Mouse (Mus musculus) bone marrow macrophage, adult 2 months (primary cell): Measurements from ENCODE around the gene Yars. TPM values are rescaled to one million over a fixed set of nuclear protein-coding genes. Genes with fewer than 3 reads are reported as not detected.
A peak's percentile ranks its signal among the peaks of the same experiment; 100 is the strongest.

ENCODE experiments used
- H3K27ac ChIP-seq: 2 replicates; pipeline ENCODE4 v1.5.1; 2012; ENCODE audit warnings: low read depth, low read length; ENCODE audit not compliant: insufficient read depth
- H3K4me1 ChIP-seq: 2 replicates; pipeline ENCODE4 v1.6.1; 2012; ENCODE audit warnings: low read length; ENCODE audit not compliant: control insufficient read depth, insufficient read depth
- H3K4me3 ChIP-seq: 2 replicates; pipeline ENCODE4 v1.5.1; 2012; ENCODE audit warnings: mild to moderate bottlenecking, low read length, moderate library complexity; ENCODE audit not compliant: insufficient read depth
- CTCF ChIP-seq: IDR thresholded peaks from 2 replicates; pipeline ENCODE4 v1.5.1; 2012; ENCODE audit warnings: low read depth, mild to moderate bottlenecking, low read length, moderate library complexity
- POLR2A ChIP-seq: IDR thresholded peaks from 2 replicates; pipeline ENCODE4 v1.6.1; 2012; ENCODE audit warnings: mild to moderate bottlenecking, low read depth, low read length, borderline replicate concordance
- polyA plus RNA-seq: library from polyadenylated mRNA; stranded (reverse); fragments of >200 nt; gene quantifications from 2 replicates; pipeline ENCODE4 v1.2.4, GENCODE M21; 2012; ENCODE audit not compliant: missing spikeins, insufficient read depth, insufficient read length

The Yars gene
- polyA plus RNA-seq, 1 experiment = 18.0 TPM

GRCm38 (mm10) chr4:129238579-129239016 is 49.0 kb downstream of the Yars start:
- Histone ChIP-seq H3K4me1 (peaks cover 68% of the 10 kb centered on the region), H3K4me3 (no peak overlapping the region), H3K27ac (no peak overlapping the region)
- no peak for TF ChIP-seq POLR2A

DNA sequence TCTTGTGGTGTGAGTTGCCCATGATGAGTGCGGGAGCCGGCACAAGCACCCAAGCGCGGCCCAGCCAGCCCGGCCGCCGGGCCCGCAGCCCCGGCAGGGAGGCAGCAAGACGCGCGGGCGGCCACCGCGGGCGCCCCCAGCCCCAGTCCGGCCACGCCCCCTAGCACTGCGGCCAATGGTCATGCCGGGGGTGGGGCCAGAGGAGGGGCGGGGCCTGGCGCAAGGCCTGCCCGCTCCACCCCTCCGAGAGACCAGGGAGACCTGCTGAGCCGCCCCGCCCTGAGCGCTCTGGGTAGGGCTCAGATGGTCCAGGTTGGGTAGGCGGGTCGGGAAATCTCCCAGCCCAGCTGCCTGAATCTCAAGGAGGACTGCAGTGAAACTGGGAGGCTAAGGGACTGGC is 49.5 kb downstream of the Yars start:
- no peak for TF ChIP-seq POLR2A
- TF ChIP-seq CTCF = no peak
- no peak overlapping the region for H3K4me3 ChIP-seq
- no peak overlapping the region for H3K27ac ChIP-seq
- peaks cover 70% of the 10 kb centered on the region for H3K4me1 ChIP-seq

DNA sequence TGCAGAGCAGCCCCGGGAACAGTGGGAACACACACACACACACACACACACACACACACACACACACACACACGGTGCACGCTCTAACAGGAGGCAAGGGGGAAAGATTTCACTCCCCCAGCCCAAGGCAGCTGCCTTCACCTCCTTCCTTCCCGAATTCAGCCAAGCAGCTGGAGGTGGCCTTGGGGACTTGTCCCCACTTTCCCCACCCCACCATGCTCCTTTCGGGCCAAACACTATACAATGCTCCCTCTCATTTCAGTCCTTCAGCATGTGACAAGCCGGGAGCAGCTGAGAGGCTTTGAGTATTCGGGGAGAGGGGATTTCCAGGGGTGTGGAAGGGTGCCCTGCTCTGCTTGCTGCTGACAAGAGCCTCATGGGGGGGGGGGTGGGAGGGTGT is 52.3 kb downstream of the Yars start:
- peaks cover 56% of the 10 kb centered on the region for H3K4me1 ChIP-seq
- TF ChIP-seq CTCF = no peak
- TF ChIP-seq POLR2A = no peak
- H3K4me3 ChIP-seq = no peak overlapping the region
- H3K27ac ChIP-seq = no peak overlapping the region

DNA sequence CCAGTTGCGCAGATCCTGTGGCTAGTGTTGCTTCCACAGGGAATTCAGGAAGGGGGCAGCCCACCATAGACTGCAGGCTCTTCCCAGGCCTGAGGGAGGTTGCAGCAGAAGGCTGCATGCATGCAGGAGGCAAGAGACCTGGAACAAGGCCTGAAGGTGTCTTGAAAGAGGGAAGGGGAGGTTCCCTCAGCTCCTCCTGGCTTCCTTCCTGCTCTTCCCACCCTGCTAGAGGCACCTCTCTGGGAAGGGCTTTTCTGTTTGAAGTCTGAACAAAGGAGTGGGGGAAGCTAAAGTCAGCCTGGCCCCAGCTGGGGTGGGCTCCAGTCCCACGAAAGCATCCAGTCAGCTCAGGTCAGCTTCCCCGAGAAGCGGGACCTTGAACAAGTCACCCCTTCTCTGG is 52.8 kb downstream of the Yars start:
- Histone ChIP-seq H3K27ac (no peak overlapping the region), H3K4me3 (no peak overlapping the region), H3K4me1 (peaks cover 52% of the 10 kb centered on the region)
- no peak for TF ChIP-seq POLR2A
- no peak for TF ChIP-seq CTCF

- no peak overlapping the region for H3K4me3 ChIP-seq
- no peak for TF ChIP-seq POLR2A
- TF ChIP-seq CTCF = no peak
- no peak overlapping the region for H3K27ac ChIP-seq
- peaks cover 47% of the 10 kb centered on the region for H3K4me1 ChIP-seq
These were observed 53.2 kb downstream of the Yars start for GRCm38 (mm10) chr4:129242761-129243160.

DNA sequence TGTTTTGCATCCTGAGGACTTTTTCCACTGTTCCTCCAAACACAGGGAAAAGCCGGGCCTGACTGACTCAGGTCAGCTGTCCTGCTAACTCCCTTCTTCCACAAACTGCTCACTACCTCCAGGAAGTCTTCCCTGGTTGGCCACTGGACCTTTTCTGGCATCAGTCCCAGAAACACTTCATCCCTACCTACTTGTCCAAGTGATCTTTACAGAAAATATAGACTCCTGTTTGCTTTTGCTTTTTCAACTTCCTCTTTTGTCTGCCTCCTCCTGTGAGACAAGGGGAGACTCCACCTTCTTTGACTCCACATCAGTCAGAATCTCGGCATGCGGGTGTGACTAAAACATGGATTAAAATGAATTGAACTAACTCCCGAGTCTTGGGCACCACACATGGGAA is 55.2 kb downstream of the Yars start:
- Histone ChIP-seq H3K27ac (peak overlapping the region; percentile 15), H3K4me3 (peak overlapping the region; percentile 32), H3K4me1 (peaks cover 52% of the 10 kb centered on the region)
- no peak for TF ChIP-seq CTCF
- no peak for TF ChIP-seq POLR2A

GRCm38 (mm10) chr4:129246360-129247301 is 57.1 kb downstream of the Yars start:
- H3K27ac ChIP-seq = peak overlapping the region; percentile 74
- peaks cover 60% of the 10 kb centered on the region for H3K4me1 ChIP-seq
- TF ChIP-seq POLR2A (no peak), CTCF (no peak)
- H3K4me3 ChIP-seq = peak overlapping the region; percentile 88

DNA sequence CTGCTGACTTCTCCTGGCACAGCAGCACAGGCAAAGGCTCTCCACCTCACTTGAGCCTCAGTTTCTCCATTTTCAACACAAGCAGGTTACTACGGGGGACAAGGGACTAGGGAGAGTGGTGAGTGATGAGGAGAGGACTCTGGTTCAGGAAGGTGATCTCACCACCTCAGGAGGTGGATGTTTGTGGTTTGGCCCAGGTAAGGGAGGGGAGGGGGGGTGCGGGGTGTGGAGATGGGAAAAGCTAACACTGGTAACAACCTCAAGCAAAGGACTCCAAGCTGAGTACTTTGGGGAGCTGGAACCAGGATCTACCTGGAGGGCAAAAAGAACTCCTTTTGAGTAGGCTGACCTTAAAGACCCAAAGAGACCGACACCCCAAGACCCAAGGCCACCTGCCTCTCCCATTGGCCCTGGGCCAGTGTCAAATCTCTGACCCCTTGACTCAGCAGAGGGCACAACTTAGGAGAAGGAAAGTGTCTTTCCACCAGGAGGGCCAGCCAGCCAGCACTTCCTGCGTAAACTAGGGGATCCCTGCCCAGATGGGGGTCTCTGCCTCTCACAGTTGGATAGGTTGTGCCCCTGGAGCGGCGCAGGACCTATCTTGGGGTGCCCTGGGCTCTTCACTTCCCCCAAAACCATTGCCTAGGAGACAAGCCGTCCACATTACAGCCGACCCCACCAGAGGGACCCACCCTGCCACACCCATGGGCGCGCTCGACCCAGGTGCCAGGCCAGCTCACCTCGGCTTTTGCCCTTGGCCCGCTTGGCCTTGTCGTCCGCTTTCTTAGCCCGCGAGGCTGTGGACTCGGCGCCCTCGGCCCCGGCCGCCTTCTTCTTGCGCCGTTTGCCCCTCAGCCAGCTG is 58.1 kb downstream of the Yars start:
- Histone ChIP-seq H3K4me1 (peaks cover 59% of the 10 kb centered on the region), H3K27ac (peak overlapping the region; percentile 74), H3K4me3 (peak overlapping the region; percentile 88)
- TF ChIP-seq POLR2A = no peak
- TF ChIP-seq CTCF = no peak

DNA sequence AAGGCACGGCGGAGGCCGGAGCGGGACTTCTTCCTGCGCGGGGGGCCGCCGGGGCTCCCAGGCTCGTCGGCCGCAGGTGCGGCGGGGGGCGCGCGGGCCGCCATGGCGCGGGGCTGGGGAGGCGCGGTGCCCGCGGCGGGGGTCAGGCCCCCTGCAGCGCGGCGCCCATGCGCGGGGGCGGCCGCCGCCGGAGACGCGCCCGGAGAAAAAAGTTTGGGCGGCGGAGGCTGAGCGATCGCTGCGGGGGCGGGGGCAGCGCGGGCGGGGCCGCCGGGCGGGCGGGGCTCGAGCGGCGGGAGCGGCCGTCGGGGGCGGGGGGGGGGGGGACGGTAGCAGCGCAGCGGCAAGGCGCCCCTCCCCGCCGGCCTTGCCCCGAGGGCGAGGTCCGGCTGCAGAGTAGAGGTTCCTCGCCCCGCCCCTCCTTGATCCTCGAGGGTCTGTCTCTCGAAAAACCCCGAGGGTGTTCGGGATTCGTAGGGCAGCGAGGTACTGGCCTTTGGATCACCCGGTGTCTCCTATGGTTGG is 58.7 kb downstream of the Yars start:
- peak overlapping the region; percentile 74 for H3K27ac ChIP-seq
- H3K4me3 ChIP-seq = peak overlapping the region; percentile 88
- TF ChIP-seq POLR2A (no peak), CTCF (no peak)
- peaks cover 57% of the 10 kb centered on the region for H3K4me1 ChIP-seq

DNA sequence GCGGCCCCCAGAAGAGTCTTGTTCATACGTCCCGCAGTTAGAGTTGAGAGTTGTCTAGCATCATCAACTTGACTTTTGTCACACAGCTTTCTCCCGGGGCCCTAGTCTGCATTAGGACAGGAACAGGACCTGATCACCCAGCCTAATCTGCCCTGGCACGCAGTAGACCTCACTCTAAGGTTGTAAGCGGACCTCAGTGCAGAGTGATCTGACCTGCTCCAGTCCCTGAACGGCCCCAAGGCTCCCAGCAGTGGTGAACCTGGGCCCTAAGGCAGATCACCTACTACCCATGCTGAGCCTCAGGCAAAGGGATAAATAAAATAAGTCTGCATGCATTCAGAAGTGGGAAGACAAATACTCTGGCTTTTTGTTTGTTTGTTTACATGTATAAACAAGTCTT is 59.7 kb downstream of the Yars start:
- H3K4me3 ChIP-seq = no peak overlapping the region
- H3K4me1 ChIP-seq = peaks cover 56% of the 10 kb centered on the region
- TF ChIP-seq CTCF = no peak
- no peak for TF ChIP-seq POLR2A
- H3K27ac ChIP-seq = peak overlapping the region; percentile 67
